Mouse (Mus musculus) G1E-ER4 (cell line): ENCODE data around the gene Olfr544. TPM values are rescaled to one million over a fixed set of nuclear protein-coding genes. Genes with fewer than 3 reads are reported as not detected.

ENCODE experiments used
- GATA1 ChIP-seq: IDR thresholded peaks from one replicate; pipeline ENCODE4 v1.8.0; 2012; ENCODE audit warnings: low read length, inconsistent platforms
- polyA plus RNA-seq: library from polyadenylated mRNA; stranded (reverse); fragments of >175 nt; gene quantifications from 2 replicates; pipeline ENCODE4 v1.2.3, GENCODE M21; 2012

Olfr544 gene
- polyA plus RNA-seq, 1 experiment: not detected

DNA sequence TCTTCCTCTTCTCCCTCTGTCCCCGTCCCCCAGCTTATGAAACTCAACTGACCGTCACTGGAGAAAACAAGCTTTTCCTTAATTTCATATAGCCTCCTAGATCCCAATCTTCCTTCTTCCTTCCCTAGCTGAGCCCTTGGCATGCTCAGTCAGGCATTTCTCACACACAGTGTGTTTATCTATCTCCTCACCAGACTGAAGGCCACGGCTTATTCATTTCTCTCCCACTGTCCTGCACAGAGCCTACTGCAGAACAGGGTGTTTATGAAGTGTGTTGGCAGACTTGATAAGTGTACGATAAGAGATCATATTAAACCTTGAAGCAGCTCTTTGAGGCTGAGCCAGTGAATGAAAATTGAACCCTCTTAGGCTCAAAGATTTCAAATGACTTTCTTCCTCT is 7.3 kb downstream of the Olfr544 start:
- no peak for TF ChIP-seq GATA1

DNA sequence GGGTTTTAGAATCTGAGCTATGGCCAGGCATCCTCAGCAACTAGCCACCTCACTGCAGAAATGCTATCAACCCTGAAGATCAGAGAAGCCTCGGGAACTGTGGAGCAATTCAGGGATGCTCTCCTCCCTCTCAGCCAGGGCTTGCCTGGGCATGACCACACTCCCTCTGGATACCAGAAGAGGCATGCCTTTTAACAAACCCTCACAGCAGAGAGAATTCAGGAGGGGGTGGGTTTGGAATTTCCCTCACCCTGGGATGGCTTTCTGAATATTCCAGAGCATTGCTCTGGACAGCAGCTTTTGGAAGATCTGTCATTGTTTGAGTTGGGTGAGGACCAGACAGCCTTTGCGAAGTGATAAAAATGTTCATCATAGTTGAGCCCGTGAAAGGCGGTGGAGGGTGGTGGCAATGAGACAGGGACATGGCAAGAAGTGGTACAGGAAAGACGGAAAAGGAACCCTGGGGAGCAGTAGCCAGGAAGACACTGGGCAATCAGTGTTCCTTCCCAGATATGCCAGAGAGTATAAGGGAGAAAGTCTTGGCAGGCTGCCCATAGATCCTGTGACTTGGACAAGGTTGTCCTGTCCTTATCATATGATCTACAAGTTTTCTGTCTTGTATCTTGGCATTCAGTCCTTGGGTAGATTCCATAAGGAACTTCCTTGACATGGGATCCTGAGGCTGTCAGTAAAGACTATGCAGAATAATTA is 8.6 kb downstream of the Olfr544 start:
- no peak for TF ChIP-seq GATA1

DNA sequence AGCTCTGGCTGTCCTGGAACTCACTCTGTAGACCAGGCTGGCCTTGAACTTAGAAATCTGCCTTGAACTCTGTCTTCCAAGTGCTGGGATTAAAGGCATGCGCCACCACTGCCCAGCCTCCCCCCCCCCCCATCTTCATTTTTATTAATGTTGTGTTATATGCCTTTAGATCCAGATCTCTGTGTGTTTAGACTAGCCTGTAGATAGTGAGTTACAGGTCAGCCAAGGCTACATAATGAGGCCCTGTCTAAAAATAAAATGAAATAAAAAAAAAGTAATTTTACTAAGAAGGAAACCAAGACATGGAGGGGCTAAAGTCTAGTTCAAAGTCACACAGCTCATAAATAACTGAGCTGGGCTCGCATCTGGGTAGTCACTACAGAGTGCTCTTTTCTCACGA is 9.2 kb downstream of the Olfr544 start:
- TF ChIP-seq GATA1: no peak

DNA sequence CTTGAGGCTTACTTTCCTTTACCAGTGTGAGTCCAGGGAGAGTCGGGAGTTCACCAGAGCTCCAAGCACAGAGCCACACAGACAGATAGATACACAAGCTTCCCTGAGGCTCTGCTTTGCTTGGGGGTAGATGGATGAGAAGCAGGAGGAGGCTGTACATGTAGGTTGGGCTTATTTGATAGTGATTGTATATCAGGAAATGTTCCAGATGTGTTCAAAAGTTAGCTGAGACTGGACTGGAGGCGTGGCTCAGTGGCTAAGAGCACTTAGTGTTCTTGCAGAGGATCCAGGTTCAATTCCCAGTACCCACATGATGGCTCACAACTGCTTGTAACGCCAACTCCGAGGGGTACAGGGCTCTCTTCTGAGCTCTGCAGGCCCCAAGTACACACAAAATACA is 9.7 kb downstream of the Olfr544 start:
- no peak for TF ChIP-seq GATA1

DNA sequence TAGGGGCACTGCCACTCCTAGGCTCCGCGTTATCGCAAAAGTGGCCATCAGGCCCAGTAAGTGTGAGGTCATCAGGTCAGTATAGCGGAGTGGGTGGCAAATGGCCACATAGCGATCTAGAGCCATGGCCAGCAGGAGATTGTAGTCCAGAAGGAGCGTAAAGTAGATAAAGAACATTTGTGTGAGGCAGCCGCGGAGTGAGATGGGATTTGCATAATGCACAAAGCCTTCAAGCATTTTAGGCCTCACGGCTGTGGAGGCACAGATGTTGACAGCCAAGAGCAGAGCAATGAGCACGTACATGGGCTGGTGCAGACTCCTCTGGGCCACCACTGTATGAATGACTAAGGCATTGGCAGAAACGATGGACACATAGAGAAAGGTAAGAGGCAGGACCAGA is 10.7 kb downstream of the Olfr544 start:
- no peak for TF ChIP-seq GATA1

DNA sequence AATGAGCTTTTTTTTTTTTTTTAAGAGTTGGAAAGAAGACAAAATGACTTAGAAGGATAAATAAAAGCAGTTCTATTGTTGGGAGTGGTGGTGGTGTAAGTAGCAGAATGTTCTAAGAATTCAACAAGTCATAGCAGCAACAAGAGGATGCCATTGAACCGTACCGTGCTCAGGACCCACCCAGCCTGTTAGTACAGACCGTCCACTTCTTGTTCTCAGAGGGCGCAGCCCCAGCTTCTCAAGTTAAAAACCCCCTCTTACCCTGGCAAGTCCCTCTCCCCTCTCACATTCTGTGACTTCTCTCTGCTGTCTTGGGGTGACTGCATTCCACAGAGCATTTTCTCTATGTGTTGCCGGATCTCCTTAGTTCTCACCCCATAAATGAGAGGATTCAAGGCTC is 11.5 kb downstream of the Olfr544 start:
- TF ChIP-seq GATA1: no peak

DNA sequence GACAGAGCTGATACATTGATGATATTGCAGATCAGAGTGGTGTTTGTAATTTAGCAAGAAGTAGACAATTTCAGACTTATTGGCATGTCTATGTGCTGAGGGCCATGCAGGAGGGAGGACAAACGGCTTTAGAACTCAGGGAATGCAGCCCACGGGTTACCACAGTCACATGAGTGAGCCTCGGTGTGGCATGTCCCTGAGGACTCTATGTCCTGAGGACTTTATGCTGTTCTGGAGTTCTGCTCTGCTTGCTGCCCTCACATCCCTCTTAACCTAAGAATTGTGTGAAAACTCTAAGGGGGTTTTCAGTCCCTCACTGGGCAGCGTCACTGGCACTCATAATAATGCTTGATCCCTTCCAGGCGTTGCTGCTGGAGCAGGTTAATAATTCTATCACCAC is 15.4 kb downstream of the Olfr544 start:
- no peak for TF ChIP-seq GATA1

DNA sequence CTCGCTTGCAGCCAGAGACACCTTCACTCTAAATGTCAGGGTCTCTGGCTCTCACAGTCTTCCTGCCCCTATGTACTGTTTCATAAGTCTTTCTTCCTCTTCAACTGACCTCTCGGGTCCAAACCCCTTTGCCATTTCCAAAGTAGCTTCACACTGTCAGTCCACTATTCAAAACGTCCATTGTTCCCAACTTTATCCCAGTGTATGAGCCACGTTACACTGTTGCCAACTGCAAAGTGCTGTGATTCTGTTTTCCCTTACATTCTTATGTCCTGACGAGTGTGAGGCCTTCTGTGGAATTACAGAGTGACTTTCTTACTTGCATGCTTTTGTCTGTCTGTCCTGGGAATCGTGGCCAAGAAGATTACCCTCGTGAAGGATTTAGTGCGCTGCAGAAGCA is 20.5 kb downstream of the Olfr544 start:
- TF ChIP-seq GATA1: no peak

DNA sequence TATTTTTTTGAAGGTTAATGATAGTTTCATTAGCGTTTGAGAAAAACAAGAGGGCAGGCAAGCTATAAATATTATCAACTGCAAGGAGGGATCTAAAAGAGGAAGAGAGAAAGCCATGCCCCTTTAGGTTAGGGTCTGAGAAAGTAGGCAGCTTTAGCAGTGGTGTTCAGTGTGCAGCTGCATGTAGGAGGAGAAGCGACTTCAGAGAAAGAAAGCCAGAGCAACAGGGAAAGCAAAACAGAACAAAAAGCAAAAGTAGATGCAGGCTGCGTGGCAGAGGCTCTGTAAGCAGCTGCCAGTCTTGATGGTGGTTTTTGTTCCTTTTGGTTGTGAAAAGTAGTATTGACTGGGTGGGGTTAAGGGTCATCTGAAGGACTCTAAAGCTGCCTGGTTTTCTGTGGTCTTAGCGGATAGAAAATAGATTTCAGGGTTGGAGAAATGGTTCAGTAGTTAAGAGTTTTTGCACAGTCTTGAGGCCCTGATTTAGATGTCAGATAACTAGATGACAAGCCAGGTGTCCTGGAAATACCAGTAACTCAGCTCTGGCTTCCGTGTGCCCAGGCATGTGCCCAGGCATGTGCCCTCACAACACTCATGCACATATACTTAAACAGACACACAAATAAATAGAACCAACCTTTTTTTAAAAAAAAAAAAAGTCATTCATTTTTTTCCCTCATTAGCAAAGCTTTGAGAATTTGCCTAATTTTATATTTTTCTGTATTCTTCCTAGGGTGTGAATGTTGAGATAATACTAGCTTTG is 29.3 kb downstream of the Olfr544 start:
- no peak for TF ChIP-seq GATA1

DNA sequence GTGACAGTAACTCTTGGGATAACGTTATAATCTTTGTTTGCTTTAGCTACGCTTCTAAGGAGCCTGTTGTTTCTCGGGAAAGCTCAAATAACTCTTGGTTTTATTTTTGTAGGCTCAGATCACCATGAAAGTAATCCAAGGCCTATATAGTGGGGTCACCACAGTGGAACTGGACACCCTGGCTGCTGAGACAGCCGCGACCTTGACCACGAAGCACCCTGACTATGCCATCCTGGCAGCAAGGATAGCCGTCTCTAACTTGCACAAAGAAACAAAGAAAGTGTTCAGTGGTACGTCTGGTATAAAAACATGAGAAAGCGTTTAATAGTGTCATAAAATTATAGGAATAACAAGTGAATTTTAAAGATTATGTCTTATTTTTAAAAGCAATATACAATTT is 41.7 kb downstream of the Olfr544 start:
- TF ChIP-seq GATA1: no peak

DNA sequence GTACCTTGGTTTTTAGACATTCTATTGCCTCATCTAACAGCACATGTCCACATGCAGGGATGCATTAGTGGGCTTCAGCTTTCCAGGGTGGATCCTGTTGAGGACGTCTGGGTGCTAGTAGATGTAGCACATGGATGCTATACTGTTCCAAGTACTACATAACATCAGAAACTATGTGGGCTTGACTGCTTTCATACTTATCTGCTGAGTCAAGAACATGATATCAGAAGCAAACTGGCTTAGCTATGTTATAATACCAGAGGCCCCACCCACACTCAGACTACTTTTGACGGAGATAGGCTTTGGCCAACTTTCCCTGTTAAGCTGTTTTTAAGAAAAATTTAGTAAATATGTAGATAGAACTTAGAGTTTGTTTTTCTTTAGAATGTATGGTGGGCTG is 43.8 kb downstream of the Olfr544 start:
- peak; percentile 19 for TF ChIP-seq GATA1

DNA sequence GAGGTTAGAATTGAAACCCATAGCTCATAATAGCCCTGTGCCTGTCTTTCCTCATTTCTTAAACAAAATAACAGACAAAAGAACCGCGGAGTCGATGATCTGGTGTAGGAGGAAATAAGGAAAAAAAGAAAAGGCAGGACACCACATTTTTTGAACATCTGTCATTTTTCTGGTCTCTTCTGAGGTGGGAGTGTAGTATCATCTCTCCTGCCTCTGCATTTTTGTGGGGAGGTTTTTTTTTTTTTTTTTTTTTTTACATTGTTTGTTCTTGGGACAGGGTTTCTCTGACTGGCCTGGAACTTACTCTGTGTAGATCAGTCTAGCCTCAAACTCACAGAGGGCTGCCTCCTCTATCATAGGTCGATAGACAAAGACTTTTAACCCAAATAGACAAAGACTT is 45.7 kb downstream of the Olfr544 start:
- TF ChIP-seq GATA1: no peak

DNA sequence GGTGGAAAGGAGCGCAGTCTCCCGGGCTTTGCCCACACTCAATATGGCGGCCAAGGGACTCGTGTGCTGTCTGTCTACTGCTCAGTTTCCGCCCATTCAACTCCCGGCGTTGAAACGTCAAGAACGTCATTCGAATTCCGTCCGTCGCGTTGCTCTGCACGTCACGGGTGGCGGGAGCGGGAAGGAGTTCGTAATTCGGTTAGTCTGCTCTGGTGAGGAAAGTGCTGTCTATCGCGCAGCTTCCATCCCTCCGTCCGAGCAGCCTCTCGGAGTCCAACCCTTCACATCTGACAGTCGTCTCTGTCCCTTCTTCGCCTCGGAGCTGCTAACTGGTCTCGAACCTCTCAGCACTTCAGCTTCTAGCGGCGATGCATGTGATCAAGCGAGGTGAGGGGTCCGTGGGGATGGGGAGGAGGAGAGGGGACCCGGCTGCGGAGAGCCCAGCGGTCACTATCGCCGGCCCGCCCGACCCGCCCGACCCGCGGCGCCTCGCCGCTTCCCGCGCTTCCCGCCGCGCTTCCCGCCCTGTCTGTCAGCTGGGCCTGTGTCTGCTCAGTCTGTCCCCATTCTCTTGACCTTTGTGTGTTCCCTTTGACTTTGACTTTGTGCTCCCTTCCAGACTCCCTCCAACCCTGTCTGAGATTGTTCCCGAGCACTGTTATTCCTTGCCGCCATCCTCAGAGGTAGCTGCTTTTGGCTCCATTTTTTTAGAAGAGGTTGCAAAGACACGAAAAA is 46.3 kb downstream of the Olfr544 start, which contains the start of gene Rrm1:
Gene Rrm1 (plus strand): TSS at position 39 of the 735 bp plus-strand sequence.
- no peak for TF ChIP-seq GATA1

DNA sequence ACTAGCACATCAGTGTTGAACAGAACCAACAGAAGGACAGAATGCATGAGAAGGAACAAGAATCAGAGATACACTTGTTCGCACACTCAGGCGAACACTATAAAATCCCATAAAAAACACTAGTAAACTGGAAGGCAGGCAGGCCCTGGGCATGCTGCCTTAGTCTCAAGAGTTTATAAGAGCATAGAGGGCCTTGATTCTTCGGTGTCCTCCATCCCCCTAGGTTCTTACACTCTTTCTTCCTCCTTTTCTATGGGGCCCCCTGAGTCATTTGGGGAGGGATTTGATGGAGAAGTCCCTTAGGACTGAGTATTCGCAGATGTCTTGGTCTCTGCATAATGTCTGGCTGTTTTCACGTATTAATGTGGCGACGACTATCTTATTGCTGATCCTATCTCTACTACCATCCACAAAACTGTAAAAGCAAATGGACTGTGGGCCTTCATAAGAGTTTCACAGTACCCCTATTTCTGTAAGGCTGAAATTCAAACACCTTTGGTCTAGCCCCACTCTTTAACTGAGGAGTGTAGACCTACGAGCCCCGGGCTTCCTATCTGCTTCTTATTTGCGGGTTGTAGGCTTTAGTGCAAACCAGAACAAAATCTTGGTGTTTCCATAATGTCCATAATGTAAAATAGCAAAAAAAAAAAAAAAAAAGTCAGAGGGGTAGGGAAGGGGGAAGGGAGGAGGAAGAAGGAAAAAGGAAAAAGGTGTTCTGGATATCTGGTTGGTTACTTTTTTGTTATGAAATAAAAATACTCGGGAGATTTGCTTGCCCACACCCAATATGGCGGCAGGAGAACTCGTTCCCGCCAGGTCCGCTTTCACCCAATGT is 47.1 kb downstream of the Olfr544 start:
- TF ChIP-seq GATA1: no peak

DNA sequence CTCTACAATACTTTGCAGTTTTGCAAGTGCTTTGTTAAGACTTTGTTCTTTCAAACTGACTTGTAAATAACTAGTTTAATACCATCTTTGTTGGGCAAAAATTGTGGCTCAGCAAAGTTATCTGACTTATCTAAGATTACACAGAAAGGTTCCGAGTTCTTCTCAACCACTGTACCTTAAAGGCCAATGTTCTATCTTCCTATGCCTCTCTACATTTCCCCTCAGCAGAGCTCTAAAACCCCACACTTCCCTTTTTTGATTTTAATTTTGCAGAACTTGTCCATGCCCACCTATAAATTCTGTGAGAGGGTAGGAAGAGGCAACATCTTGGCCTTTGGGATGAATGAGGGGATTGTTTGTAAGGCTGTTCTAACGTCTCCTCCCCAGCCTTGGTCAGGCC is 53.8 kb downstream of the Olfr544 start:
- TF ChIP-seq GATA1: no peak

Other genes with a start within 250 kb of the Olfr544 start
- 178 and 323 TPM in 2 replicates for gene Rhog, start 232.3 kb downstream of the Olfr544 start, polyA plus RNA-seq
- 16.1 and 42.3 TPM in 2 replicates for gene Stim1, start 220.5 kb downstream of the Olfr544 start, polyA plus RNA-seq
- 96.3 and 156 TPM in 2 replicates for gene Rrm1, start 46.6 kb downstream of the Olfr544 start, polyA plus RNA-seq
- gene Olfr543, start 6.6 kb downstream of the Olfr544 start, polyA plus RNA-seq: not detected in 2 replicates
- gene Olfr545, start 11.3 kb upstream of the Olfr544 start, polyA plus RNA-seq: not detected in 2 replicates
- gene Olfr547, start 46.4 kb upstream of the Olfr544 start, polyA plus RNA-seq: not detected in 2 replicates
- not detected in 2 replicates for gene Olfr548-ps1, start 52.6 kb upstream of the Olfr544 start, polyA plus RNA-seq
- not detected in 2 replicates for gene Olfr549, start 61.6 kb upstream of the Olfr544 start, polyA plus RNA-seq
- 2.4 and 5.2 TPM in 2 replicates for gene Trim21, start 77.2 kb upstream of the Olfr544 start, polyA plus RNA-seq
- gene Olfr550, start 83.1 kb upstream of the Olfr544 start, polyA plus RNA-seq: not detected in 2 replicates
- gene Olfr551, start 103.6 kb upstream of the Olfr544 start, polyA plus RNA-seq: not detected in 2 replicates
- gene Olfr552, start 109.5 kb upstream of the Olfr544 start, polyA plus RNA-seq: not detected in 2 replicates
- not detected in 2 replicates for gene Olfr553, start 129.9 kb upstream of the Olfr544 start, polyA plus RNA-seq
- not detected in 2 replicates for gene Olfr554, start 150.1 kb upstream of the Olfr544 start, polyA plus RNA-seq
- gene Olfr555, start 170.5 kb upstream of the Olfr544 start, polyA plus RNA-seq: not detected in 2 replicates
- gene Olfr556, start 176.6 kb upstream of the Olfr544 start, polyA plus RNA-seq: not detected in 2 replicates
- gene Trim68, start 199.0 kb upstream of the Olfr544 start, polyA plus RNA-seq: 1.8 and 1.9 TPM in 2 replicates
- not detected in 2 replicates for gene Olfr557, start 207.6 kb upstream of the Olfr544 start, polyA plus RNA-seq
- gene Olfr558, start 213.9 kb upstream of the Olfr544 start, polyA plus RNA-seq: not detected in 2 replicates
- gene Olfr33, start 230.8 kb upstream of the Olfr544 start, polyA plus RNA-seq: not detected in 2 replicates
- gene Olfr559, start 239.2 kb upstream of the Olfr544 start, polyA plus RNA-seq: not detected in 2 replicates